Mouse (Mus musculus) kidney, postnatal 0 days (tissue): ENCODE results near the gene Papss2. TPM values are rescaled to one million over a fixed set of nuclear protein-coding genes. Genes with fewer than 3 reads are reported as not detected.
A peak's percentile ranks its signal among the peaks of the same experiment; 100 is the strongest.

Source experiments
- ATAC-seq: fragments of 200-750 bp; cut with Nextera tagmentation; replicated peaks from 2 replicates; pipeline ENCODE4 v1.8.0; 2017; ENCODE audit warnings: low read depth, moderate number of reproducible peaks, moderate TSS enrichment, moderate library complexity; ENCODE audit not compliant: low FRiP score
- DNase-seq: peaks from one replicate; pipeline ENCODE4 v3.0.0-alpha.2; 2016; ENCODE audit warnings: low spot score
- H3K27ac ChIP-seq: fragments of 300-500 bp; sonication (generic); 2 replicates; pipeline ENCODE4 v1.5.1; 2014; ENCODE audit warnings: mild to moderate bottlenecking
- H3K27me3 ChIP-seq: fragments of 300-500 bp; sonication (generic); 2 replicates; pipeline ENCODE4 v1.6.1; 2014; ENCODE audit warnings: low read length, mixed read lengths; ENCODE audit not compliant: insufficient read depth
- H3K36me3 ChIP-seq: fragments of 300-500 bp; sonication (generic); 2 replicates; pipeline ENCODE4 v1.6.1; 2014; ENCODE audit warnings: low read length, mixed read lengths; ENCODE audit not compliant: insufficient read depth
- H3K4me1 ChIP-seq: fragments of 300-500 bp; sonication (generic); replicated peaks from 2 replicates; pipeline ENCODE4 v1.6.1; 2014; ENCODE audit warnings: antibody characterized with exemption, low read length, mixed read lengths; ENCODE audit not compliant: insufficient read depth
- H3K4me2 ChIP-seq: fragments of 300-500 bp; sonication (generic); 2 replicates; pipeline ENCODE4 v1.6.1; 2014; ENCODE audit warnings: mild to moderate bottlenecking, low read length, moderate library complexity, mixed read lengths
- H3K4me3 ChIP-seq: fragments of 300-500 bp; sonication (generic); replicated peaks from 2 replicates; pipeline ENCODE4 v1.5.1; 2014; ENCODE audit warnings: low read depth, low read length
- H3K9ac ChIP-seq: fragments of 300-500 bp; sonication (generic); 2 replicates; pipeline ENCODE4 v1.6.1; 2014; ENCODE audit warnings: low read depth, low read length
- H3K9me3 ChIP-seq: fragments of 300-500 bp; sonication (generic); replicated peaks from 2 replicates; pipeline ENCODE4 v1.6.1; 2016; ENCODE audit warnings: low read length, inconsistent platforms, mixed read lengths
- CTCF ChIP-seq: IDR thresholded peaks from 2 replicates; pipeline ENCODE4 v1.5.1; 2016; ENCODE audit warnings: antibody characterized with exemption, low read depth, mild to moderate bottlenecking, moderate library complexity
- WGBS: fragments of 180-500 bp; shearing (Covaris S2); extraction: QIAGEN DNeasy Blood & Tissue Kit; methylation state at CpG from one replicate; pipeline ENCODE4 v1.1.7; 2014; 5-methylcytosine and 5-hydroxymethylcytosine counted together
- polyA plus RNA-seq: library from polyadenylated mRNA; unstranded; fragments of >200 nt; fragmentation: Nextera tagmentation; extraction: Ambion mirVana; gene quantifications from 2 replicates; pipeline ENCODE4 v1.2.1, GENCODE M21; 2015

The Papss2 gene
- polyA plus RNA-seq, 1 experiment from 2014 or later = 28.3 TPM

- no peak overlapping the region for H3K4me3 ChIP-seq
- H3K27me3 ChIP-seq = no peaks in the 10 kb centered on the region
- H3K36me3 ChIP-seq = no peaks in the 10 kb centered on the region
- 0 out of 2 replicates have a peak overlapping the region, but pooled peaks have one; percentile 13 for H3K27ac ChIP-seq
- peak; percentile 6 for DNase-seq
- no peaks in the 10 kb centered on the region for H3K9me3 ChIP-seq
- no peak overlapping the region for H3K4me2 ChIP-seq
- 61% methylated on average over 7 of the region's 7 CpGs for WGBS
- no peaks in the 10 kb centered on the region for H3K4me1 ChIP-seq
- H3K9ac ChIP-seq = no peak overlapping the region
- no peak; the same call in 1 of the 2 replicates for TF ChIP-seq CTCF
- peak; percentile 57 for ATAC-seq
Observed at GRCm38 (mm10) chr19:32628572-32629132, 33.1 kb downstream of the Papss2 start.

GRCm38 (mm10) chr19:32634916-32635315, 39.3 kb downstream of the Papss2 start:
- Histone ChIP-seq H3K9me3 (no peaks in the 10 kb centered on the region), H3K9ac (no peak overlapping the region), H3K4me3 (no peak overlapping the region), H3K27me3 (no peaks in the 10 kb centered on the region), H3K36me3 (no peaks in the 10 kb centered on the region), H3K4me1 (no peaks in the 10 kb centered on the region), H3K4me2 (no peak overlapping the region), H3K27ac (no peak overlapping the region)
- WGBS = 84% methylated on average over 8 of the region's 8 CpGs
- DNase-seq = no peak
- ATAC-seq = no peak
- TF ChIP-seq CTCF = no peak

DNA sequence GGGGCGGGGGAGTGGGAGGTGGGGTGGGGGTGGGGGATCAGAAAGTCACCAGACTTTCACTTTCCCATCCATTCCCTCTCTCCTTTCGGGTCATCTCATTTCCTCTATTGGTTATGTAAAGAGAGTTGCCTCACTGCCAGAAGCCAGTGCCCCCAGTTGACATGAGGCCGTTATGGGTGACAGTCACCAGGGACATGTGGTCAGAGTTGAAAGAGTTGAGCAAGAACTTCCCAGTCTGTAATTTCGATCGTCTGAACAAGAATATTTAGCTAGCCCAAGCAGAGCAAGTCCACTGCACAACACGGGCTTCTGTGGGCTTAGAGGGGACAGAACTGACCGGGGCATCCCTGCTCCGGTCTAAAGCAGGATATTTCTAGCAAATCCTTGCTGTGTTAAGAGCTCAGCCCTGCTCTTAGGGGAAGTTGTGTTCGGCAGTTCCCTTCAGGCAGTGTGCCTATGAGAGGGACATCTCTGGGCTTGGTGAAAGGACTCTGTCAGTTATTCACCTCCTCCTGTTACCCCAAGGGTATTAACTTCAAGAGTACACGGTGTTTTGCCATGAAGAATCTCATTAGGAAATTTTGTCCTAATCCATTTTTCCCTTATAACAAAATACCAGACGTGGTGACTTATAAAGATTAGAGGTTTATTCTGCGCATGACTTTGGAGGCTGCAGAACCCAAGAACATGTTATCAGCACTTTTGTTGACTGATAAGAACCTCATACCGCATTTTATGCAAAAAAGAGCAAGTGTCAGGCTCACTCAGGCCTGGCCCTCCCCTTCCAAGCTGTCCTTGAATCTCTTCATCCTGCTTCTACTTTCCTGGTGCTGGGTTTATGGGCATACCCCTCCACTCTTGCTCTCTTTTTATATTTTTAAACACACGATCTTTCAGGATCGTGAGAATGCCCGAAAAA, 42.0 kb downstream of the Papss2 start:
- H3K36me3 ChIP-seq = no peaks in the 10 kb centered on the region
- H3K9me3 ChIP-seq = no peaks in the 10 kb centered on the region
- no peak overlapping the region for H3K4me3 ChIP-seq
- WGBS = 66% methylated on average over 16 of the region's 16 CpGs
- no peak for TF ChIP-seq CTCF
- no peaks in the 10 kb centered on the region for H3K27me3 ChIP-seq
- ATAC-seq (no peak), DNase-seq (no peak)
- no peak overlapping the region for H3K27ac ChIP-seq
- H3K4me2 ChIP-seq = no peak overlapping the region
- no peak overlapping the region for H3K9ac ChIP-seq
- H3K4me1 ChIP-seq = no peaks in the 10 kb centered on the region

GRCm38 (mm10) chr19:32638276-32638903, 42.8 kb downstream of the Papss2 start:
- 66% methylated on average over 13 of the region's 13 CpGs for WGBS

DNA sequence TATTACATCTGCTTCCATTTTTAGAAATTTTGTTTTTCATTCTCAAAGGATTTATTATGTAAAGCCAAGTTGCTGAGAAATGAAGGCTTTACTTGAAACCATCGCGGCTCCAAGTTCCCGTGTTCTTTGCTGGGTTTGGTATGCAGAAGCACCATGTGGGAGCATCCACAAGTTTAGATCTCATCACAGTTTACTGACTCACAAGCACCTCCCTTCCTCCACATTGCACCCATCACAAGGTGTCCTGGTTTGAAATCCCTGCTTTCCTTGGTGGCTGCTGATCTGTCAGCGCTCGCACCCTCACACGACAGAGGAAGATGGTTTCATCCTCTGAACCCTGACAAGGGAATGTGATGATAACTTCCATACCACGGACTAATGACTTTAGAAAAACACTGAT, 45.9 kb downstream of the Papss2 start:
- Histone ChIP-seq H3K27me3 (no peaks in the 10 kb centered on the region), H3K4me1 (no peaks in the 10 kb centered on the region), H3K27ac (no peak overlapping the region), H3K4me2 (no peak overlapping the region), H3K36me3 (no peaks in the 10 kb centered on the region), H3K9ac (no peak overlapping the region), H3K9me3 (no peaks in the 10 kb centered on the region), H3K4me3 (no peak overlapping the region)
- 87% methylated on average over 7 of the region's 7 CpGs for WGBS
- no peak for TF ChIP-seq CTCF
- DNase-seq = no peak
- no peak for ATAC-seq

More at GRCm38 (mm10) chr19:32638276-32638903, 42.8 kb downstream of the Papss2 start:
- ATAC-seq (no peak), DNase-seq (no peak)
- no peak overlapping the region for H3K9ac ChIP-seq
- TF ChIP-seq CTCF = no peak
- no peaks in the 10 kb centered on the region for H3K36me3 ChIP-seq
- no peaks in the 10 kb centered on the region for H3K9me3 ChIP-seq
- no peak overlapping the region for H3K4me3 ChIP-seq
- H3K27me3 ChIP-seq = no peaks in the 10 kb centered on the region
- no peak overlapping the region for H3K4me2 ChIP-seq
- no peak overlapping the region for H3K27ac ChIP-seq
- no peaks in the 10 kb centered on the region for H3K4me1 ChIP-seq

DNA sequence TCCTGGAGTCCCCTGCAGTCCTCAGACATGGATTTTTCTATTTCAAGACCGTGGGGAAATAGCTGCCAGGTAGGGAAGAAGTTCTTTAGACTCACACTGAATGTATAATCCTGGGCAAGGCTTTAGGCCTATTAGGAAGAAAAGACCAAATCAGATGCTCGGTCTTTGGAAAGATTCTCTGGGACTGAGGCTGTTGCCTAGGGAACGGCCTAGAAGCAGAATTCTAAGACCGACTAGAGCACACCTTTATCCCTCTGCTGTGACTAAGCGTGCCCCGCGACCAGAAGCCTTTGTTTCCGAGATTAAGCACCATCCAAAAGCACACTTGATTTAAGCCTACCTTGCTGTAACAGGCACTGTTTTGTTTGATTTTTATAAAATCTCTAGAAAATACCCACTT, 46.4 kb downstream of the Papss2 start:
- ATAC-seq (no peak), DNase-seq (no peak)
- no peak overlapping the region for H3K4me3 ChIP-seq
- no peak overlapping the region for H3K4me2 ChIP-seq
- no peak for TF ChIP-seq CTCF
- no peaks in the 10 kb centered on the region for H3K36me3 ChIP-seq
- H3K27ac ChIP-seq = no peak overlapping the region
- H3K27me3 ChIP-seq = no peaks in the 10 kb centered on the region
- no peaks in the 10 kb centered on the region for H3K9me3 ChIP-seq
- no peaks in the 10 kb centered on the region for H3K4me1 ChIP-seq
- WGBS = 91% methylated on average over 8 of the region's 8 CpGs
- H3K9ac ChIP-seq = no peak overlapping the region
